Mouse (Mus musculus): ENCODE results near the gene Olfr825. TPM values are rescaled to one million over a fixed set of nuclear protein-coding genes. Genes with fewer than 3 reads are reported as not detected.

The Olfr825 gene
- polyA plus RNA-seq, 1 experiment from 2014 or later, result not detected

Other genes starting within 250 kb of the Olfr825 start
- gene Olfr818, start 217.7 kb downstream of the Olfr825 start, polyA plus RNA-seq (2015; fragmentation: Nextera tagmentation; extraction: Ambion mirVana), result not detected in 2 replicates
- gene Olfr819, start 199.5 kb downstream of the Olfr825 start, polyA plus RNA-seq (2015; fragmentation: Nextera tagmentation; extraction: Ambion mirVana), result not detected in 2 replicates
- gene Olfr247, start 190.6 kb downstream of the Olfr825 start, polyA plus RNA-seq (2015; fragmentation: Nextera tagmentation; extraction: Ambion mirVana), result not detected in 2 replicates
- not detected in 2 replicates for gene Gm10310, start 181.7 kb downstream of the Olfr825 start, polyA plus RNA-seq (2015; fragmentation: Nextera tagmentation; extraction: Ambion mirVana)
- gene Olfr820, start 154.1 kb downstream of the Olfr825 start, polyA plus RNA-seq (2015; fragmentation: Nextera tagmentation; extraction: Ambion mirVana), result not detected in 2 replicates
- not detected in 2 replicates for gene Olfr821, start 136.4 kb downstream of the Olfr825 start, polyA plus RNA-seq (2015; fragmentation: Nextera tagmentation; extraction: Ambion mirVana)
- gene Olfr822, start 95.6 kb downstream of the Olfr825 start, polyA plus RNA-seq (2015; fragmentation: Nextera tagmentation; extraction: Ambion mirVana), result not detected in 2 replicates
- gene Olfr823, start 51.4 kb downstream of the Olfr825 start, polyA plus RNA-seq (2015; fragmentation: Nextera tagmentation; extraction: Ambion mirVana), result not detected in 2 replicates
- gene Olfr824, start 36.8 kb downstream of the Olfr825 start, polyA plus RNA-seq (2015; fragmentation: Nextera tagmentation; extraction: Ambion mirVana), result not detected in 2 replicates
- gene Olfr826, start 17.4 kb upstream of the Olfr825 start, polyA plus RNA-seq (2015; fragmentation: Nextera tagmentation; extraction: Ambion mirVana), result not detected in 2 replicates
- not detected in 2 replicates for gene Olfr827, start 47.6 kb upstream of the Olfr825 start, polyA plus RNA-seq (2015; fragmentation: Nextera tagmentation; extraction: Ambion mirVana)
- not detected in 2 replicates for gene Neurod4, start 113.5 kb upstream of the Olfr825 start, polyA plus RNA-seq (2015; fragmentation: Nextera tagmentation; extraction: Ambion mirVana)
- 0.14 and 0.26 TPM in 2 replicates for gene Tespa1, start 156.1 kb upstream of the Olfr825 start, polyA plus RNA-seq (2015; fragmentation: Nextera tagmentation; extraction: Ambion mirVana)
- not detected in 2 replicates for gene Vmn2r84, start 227.6 kb upstream of the Olfr825 start, polyA plus RNA-seq (2015; fragmentation: Nextera tagmentation; extraction: Ambion mirVana)